Mouse (Mus musculus) G1E (cell line): Measurements from ENCODE around the gene Nfatc2ip. TPM values are rescaled to one million over a fixed set of nuclear protein-coding genes. Genes with fewer than 3 reads are reported as not detected.
"Not testable (repeated sequence)": the region's sequence is repeated elsewhere in the genome, so short reads cannot be mapped to it uniquely, and the experiment has no call there.

Experiments
- ATAC-seq: 2 replicates; pipeline ENCODE4 v1.8.0; 2016; ENCODE audit warnings: mild to moderate bottlenecking; ENCODE audit not compliant: insufficient number of reproducible peaks, poor library complexity, low FRiP score, severe bottlenecking; ENCODE audit errors: extremely low read depth
- DNase-seq: peaks from one replicate; pipeline ENCODE4 v3.0.0; 2012; ENCODE audit warnings: low spot score
- H3K27me3 ChIP-seq: 2 replicates; pipeline ENCODE4 v1.6.1; 2012; ENCODE audit warnings: mild to moderate bottlenecking, low read length, inconsistent platforms; ENCODE audit not compliant: insufficient read depth
- H3K36me3 ChIP-seq: replicated peaks from 2 replicates; pipeline ENCODE3; 2012; ENCODE audit warnings: mild to moderate bottlenecking, inconsistent platforms
- H3K4me1 ChIP-seq: 2 replicates; pipeline ENCODE4 v1.6.1; 2012; ENCODE audit warnings: low read depth, low read length, inconsistent platforms, mixed read lengths; ENCODE audit not compliant: insufficient read depth
- H3K4me3 ChIP-seq: 2 replicates; pipeline ENCODE4 v1.5.1; 2012; ENCODE audit warnings: low read depth, mild to moderate bottlenecking, inconsistent platforms, low read length, moderate library complexity, mixed read lengths
- H3K9me3 ChIP-seq: replicated peaks from 2 replicates; pipeline ENCODE4 v1.6.1; 2012; ENCODE audit warnings: inconsistent platforms
- CTCF ChIP-seq: IDR thresholded peaks from 2 replicates; pipeline ENCODE4 v1.5.1; 2012; ENCODE audit warnings: low read depth, low read length, inconsistent platforms, mixed read lengths
- GATA1 ChIP-seq: IDR thresholded peaks from 2 replicates; pipeline ENCODE4 v1.6.1; 2012; ENCODE audit warnings: borderline replicate concordance, low read length, inconsistent platforms, mixed read lengths
- GATA2 ChIP-seq: IDR thresholded peaks from 2 replicates; pipeline ENCODE4 v1.6.1; 2012; ENCODE audit warnings: low read depth, low read length, inconsistent platforms, borderline replicate concordance
- POLR2AphosphoS5 ChIP-seq: IDR thresholded peaks from 2 replicates; pipeline ENCODE4 v1.6.1; 2012; ENCODE audit warnings: low read depth, low read length, inconsistent platforms; ENCODE audit not compliant: insufficient replicate concordance
- TAL1 ChIP-seq: conservative IDR thresholded peaks from 2 replicates; pipeline ENCODE4 v1.6.1; 2012; ENCODE audit warnings: low read depth, low read length, inconsistent platforms, mixed read lengths
- polyA plus RNA-seq: library from polyadenylated mRNA; stranded (reverse); fragments of >175 nt; gene quantifications from 2 replicates; pipeline ENCODE4 v1.2.3, GENCODE M21; 2012
- total RNA-seq, 2 experiments: library from RNA; stranded (forward) in 1 of 2; stranded (reverse) in 1 of 2; fragments of 200-1000 nt in 1 of 2; fragments of >200 nt in 1 of 2; fragmentation: Nextera tagmentation in 1 of 2; gene quantifications; 2 replicates each; pipeline ENCODE4 v1.2.3; 2014 to 2017

Nfatc2ip gene
- total and polyA plus RNA-seq, 3 experiments = 5.0 to 22.0 (median 16.8) TPM

- H3K9me3 ChIP-seq = no peaks in the 10 kb centered on the region
- H3K27me3 ChIP-seq = peaks cover 2% of the 10 kb centered on the region
- DNase-seq (no peak), ATAC-seq (no peak)
- peak overlapping the region; percentile 61; the same call in 1 of the 2 replicates for H3K4me3 ChIP-seq
- peaks cover 26% of the 10 kb centered on the region for H3K4me1 ChIP-seq
- peaks cover 24% of the 10 kb centered on the region for H3K36me3 ChIP-seq
- TF ChIP-seq TAL1 (no peak), CTCF (no peak), POLR2AphosphoS5 (no peak), GATA2 (no peak), GATA1 (no peak)
Observed at GRCm38 (mm10) chr7:126397221-126397620, 684 bp upstream of the Nfatc2ip start.

- not testable (repeated sequence) for ATAC-seq
Observed at GRCm38 (mm10) chr7:126392086-126392884, 4.3 kb downstream of the Nfatc2ip start.

GRCm38 (mm10) chr7:126388185-126388584, 8.4 kb downstream of the Nfatc2ip start:
- H3K9me3 ChIP-seq = no peaks in the 10 kb centered on the region
- no peak overlapping the region for H3K4me3 ChIP-seq
- TF ChIP-seq POLR2AphosphoS5 (no peak), CTCF (no peak), GATA1 (no peak), GATA2 (no peak), TAL1 (no peak)
- no peak for DNase-seq
- no peak for ATAC-seq
- peaks cover 9% of the 10 kb centered on the region; the same call in 1 of the 2 replicates for H3K4me1 ChIP-seq
- H3K36me3 ChIP-seq = peaks cover 88% of the 10 kb centered on the region
- no peaks in the 10 kb centered on the region for H3K27me3 ChIP-seq

More at GRCm38 (mm10) chr7:126392086-126392884, 4.3 kb downstream of the Nfatc2ip start:
- not testable (repeated sequence) for H3K9me3 ChIP-seq, H3K4me3 ChIP-seq, H3K27me3 ChIP-seq, DNase-seq
- Histone ChIP-seq H3K36me3 (peaks cover 71% of the 10 kb centered on the region), H3K4me1 (peaks cover 16% of the 10 kb centered on the region)

GRCm38 (mm10) chr7:126383565-126383964, 13.0 kb downstream of the Nfatc2ip start:
- no peaks in the 10 kb centered on the region for H3K9me3 ChIP-seq
- peaks cover 57% of the 10 kb centered on the region for H3K36me3 ChIP-seq
- peaks cover 3% of the 10 kb centered on the region; the same call in 1 of the 2 replicates for H3K27me3 ChIP-seq
- no peak for TF ChIP-seq CTCF
- TF ChIP-seq GATA2 = no peak
- TF ChIP-seq GATA1 = no peak
- no peak for TF ChIP-seq POLR2AphosphoS5
- TF ChIP-seq TAL1 = no peak
- ATAC-seq (no peak), DNase-seq (no peak)
- H3K4me3 ChIP-seq = no peak overlapping the region
- H3K4me1 ChIP-seq = peaks cover 5% of the 10 kb centered on the region; the same call in 1 of the 2 replicates

- DNase-seq (peak; percentile 98), ATAC-seq (peak; percentile 86)
- Histone ChIP-seq H3K27me3 (peaks cover 3% of the 10 kb centered on the region; the same call in 1 of the 2 replicates), H3K4me1 (peaks cover 37% of the 10 kb centered on the region), H3K4me3 (peak within 1 kb of the TSS; percentile 79), H3K9me3 (no peaks in the 10 kb centered on the region), H3K36me3 (peaks cover 47% of the 10 kb centered on the region)
- TF ChIP-seq POLR2AphosphoS5 (no peak), CTCF (peak; percentile 63)
Observed at GRCm38 (mm10) chr7:126377278-126378158, 19.0 kb downstream of the Nfatc2ip start, which contains the start of gene Spns1. Gene Spns1 (minus strand): TSS chr7:126377450.

GRCm38 (mm10) chr7:126376903-126377277, 19.6 kb downstream of the Nfatc2ip start:
- Histone ChIP-seq H3K4me3 (peak overlapping the region; percentile 79), H3K9me3 (no peaks in the 10 kb centered on the region), H3K4me1 (peaks cover 37% of the 10 kb centered on the region), H3K36me3 (peaks cover 47% of the 10 kb centered on the region), H3K27me3 (peaks cover 3% of the 10 kb centered on the region; the same call in 1 of the 2 replicates)
- TF ChIP-seq TAL1 = no peak
- DNase-seq (no peak), ATAC-seq (no peak)
